Mouse (Mus musculus): Measurements from ENCODE around the gene Gimap3.

Gimap3 gene

GRCm38 (mm10) chr6:48770696-48771095 is at the start of gene Gimap3:
Gene Gimap3 (minus strand): TSS chr6:48770851.
- no peak for DNase-seq (ENCODE audit: low spot score)

- peak; percentile 33 for DNase-seq (ENCODE audit: low spot score)
These were observed 47.2 kb upstream of the Gimap3 start for GRCm38 (mm10) chr6:48817815-48818214.

DNA sequence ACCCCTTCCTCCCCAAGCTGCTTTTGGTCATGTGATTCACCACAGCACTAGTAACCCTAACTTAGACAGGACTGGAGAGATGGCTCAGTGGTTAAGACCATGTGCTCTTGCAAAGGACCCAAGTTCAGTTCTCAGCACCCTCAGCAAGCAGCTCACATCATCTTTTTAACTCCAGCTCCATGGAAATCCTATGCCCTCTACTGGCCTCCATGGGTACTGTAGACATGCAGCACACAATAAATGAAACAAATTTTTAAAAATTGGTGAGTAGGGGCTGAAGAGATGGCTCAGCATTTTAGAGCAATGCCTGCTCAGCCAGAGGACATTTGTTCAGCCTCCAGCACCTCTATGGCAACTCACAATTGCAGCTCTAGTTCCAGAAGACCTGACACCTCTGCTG is 44.4 kb upstream of the Gimap3 start:
- DNase-seq (ENCODE audit: low spot score): no peak

GRCm38 (mm10) chr6:48809494-48810219 is 39.0 kb upstream of the Gimap3 start:
- no peak for DNase-seq (ENCODE audit: low spot score)

DNA sequence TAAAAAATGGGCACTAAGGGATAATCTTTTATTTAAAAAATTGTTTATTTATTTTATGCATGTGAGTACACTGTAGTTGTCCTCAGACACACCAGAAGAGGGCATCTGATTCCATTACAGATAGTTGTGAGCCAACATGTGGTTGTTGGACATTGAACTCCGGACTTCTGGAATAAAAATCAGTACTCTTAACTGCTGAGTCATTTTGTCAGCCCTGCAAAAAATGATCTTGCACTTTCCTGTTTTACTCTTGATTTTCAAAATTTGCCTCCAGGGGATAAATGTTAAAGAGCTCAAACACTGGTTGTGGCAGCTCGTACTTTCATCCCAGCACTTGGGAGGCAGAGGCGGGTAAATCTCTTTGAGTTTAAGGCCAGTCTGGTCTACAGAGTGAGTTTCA is 36.1 kb upstream of the Gimap3 start:
- no peak for DNase-seq (ENCODE audit: low spot score)

GRCm38 (mm10) chr6:48804346-48804745 is 33.7 kb upstream of the Gimap3 start:
- DNase-seq (ENCODE audit: low spot score): no peak

DNA sequence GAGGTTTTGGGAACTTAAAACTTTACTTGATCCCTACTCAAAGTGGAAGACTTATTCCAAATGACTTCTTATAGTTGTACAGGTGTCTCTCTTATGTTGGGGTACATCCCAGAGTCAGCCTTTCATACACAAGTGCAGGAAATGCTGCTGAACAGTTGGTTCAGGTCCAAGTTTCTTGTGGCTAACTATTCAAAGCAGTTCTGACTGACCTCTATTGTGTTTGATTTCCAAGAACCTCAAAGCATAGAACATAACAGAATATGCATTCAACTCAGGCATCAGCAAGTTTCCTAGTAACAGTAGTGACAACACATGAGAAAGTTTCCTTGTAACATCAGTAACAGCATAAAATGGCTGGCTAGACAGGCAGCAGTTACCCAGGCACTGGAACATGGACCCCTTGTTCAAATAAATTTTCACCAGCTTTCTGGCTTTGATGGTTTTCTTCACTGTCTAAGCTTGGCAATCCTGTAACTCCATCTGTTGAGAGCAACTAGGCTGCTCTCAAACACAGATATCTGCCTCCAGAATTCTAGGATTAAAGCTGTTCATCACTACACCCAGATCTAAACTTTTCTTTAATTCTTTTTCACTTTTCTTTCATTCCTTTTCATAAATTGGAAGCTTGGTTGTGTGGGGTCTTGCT is 32.9 kb upstream of the Gimap3 start:
- DNase-seq (ENCODE audit: low spot score): no peak

DNA sequence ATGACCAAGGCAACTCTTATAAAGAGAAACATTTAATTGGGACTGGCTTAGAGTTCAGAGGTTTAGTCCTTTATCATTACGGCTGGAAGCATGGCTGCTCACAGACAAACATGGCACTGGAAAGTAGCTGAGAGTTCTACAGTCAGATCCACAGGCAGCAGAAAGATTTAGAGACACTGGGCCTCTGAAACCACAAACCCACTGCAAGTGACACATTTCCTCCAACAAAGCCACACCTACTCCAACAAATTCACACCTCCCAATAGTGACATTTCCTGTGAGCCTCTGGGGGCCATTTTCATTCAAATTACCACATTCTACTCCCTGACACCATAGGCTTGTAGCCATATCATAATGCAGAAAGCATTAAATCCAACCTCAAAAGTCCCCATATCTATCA is 31.2 kb upstream of the Gimap3 start:
- no peak for DNase-seq (ENCODE audit: low spot score)

GRCm38 (mm10) chr6:48787867-48788266 is 17.2 kb upstream of the Gimap3 start:
- DNase-seq (ENCODE audit: low spot score): no peak

DNA sequence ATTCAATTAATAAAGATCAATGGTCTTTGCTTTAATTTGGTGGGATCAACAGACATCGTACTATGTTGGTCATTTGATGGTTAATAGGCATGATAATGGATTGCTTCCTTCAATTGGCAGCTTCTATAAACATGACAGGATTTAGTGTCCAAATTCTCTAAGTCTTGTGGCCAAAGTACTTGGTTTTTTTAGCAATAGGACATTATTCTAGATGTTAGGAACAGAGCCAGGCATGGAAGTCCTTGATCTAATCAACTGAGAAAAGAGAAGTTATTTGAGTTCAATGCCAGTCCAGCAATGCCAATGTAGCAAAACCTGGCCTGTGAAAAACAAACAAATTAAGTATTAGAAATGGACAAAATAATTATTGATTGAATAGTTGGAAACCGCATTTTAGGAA is 14.9 kb upstream of the Gimap3 start:
- DNase-seq (ENCODE audit: low spot score): no peak

GRCm38 (mm10) chr6:48785189-48785588 is 14.5 kb upstream of the Gimap3 start:
- no peak for DNase-seq (ENCODE audit: low spot score)

GRCm38 (mm10) chr6:48784406-48784805 is 13.8 kb upstream of the Gimap3 start:
- DNase-seq (ENCODE audit: low spot score): no peak

DNA sequence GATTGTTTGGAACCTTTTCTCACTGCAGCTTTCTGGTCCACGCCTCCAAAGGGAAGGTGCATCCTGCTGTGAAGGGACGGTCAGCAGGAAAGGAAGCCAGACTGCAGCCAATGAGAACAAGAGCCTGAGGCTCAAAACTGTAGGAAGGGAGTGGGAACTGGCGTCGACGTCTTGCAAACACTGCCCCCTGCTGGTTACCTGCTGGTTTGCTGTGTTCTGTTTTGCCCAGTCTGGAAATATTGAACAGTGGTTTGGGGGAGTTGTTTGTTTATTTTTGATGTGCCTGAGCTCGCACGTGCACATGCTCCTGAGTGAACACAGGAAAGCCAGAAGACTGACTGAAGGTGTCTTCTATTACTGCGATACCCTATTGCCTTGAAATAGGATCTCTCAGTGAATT is 1.4 kb upstream of the Gimap3 start:
- peak; percentile 58 for DNase-seq (ENCODE audit: low spot score)

- DNase-seq (ENCODE audit: low spot score): no peak
These were observed 1.7 kb downstream of the Gimap3 start for GRCm38 (mm10) chr6:48768933-48769332.

- DNase-seq (ENCODE audit: low spot score): no peak
These were observed 2.3 kb downstream of the Gimap3 start for GRCm38 (mm10) chr6:48768178-48768869.

DNA sequence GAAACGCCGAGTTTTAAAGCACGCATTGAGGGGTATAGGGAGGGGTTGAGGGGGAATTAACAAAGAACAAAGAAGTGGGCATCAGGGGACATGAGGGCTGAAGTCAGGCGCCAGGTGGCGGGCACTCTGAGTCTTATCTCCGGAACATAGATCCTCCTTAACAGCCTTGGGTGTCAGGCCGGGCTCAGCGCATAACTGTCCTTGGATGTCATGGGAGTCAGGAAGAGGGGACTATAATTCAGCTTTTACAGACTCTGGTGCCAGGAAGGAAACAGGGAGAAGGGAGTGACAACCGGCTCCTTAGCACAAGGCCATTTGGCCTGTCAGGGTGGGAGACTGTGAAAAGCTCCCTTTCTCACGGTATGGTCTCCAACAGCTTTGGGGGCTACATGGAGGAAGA is 6.2 kb downstream of the Gimap3 start:
- no peak for DNase-seq (ENCODE audit: low spot score)

GRCm38 (mm10) chr6:48763567-48764270 is 6.9 kb downstream of the Gimap3 start:
- DNase-seq (ENCODE audit: low spot score): no peak

- DNase-seq (ENCODE audit: low spot score): no peak
These were observed 23.3 kb downstream of the Gimap3 start for GRCm38 (mm10) chr6:48747091-48747966.

DNA sequence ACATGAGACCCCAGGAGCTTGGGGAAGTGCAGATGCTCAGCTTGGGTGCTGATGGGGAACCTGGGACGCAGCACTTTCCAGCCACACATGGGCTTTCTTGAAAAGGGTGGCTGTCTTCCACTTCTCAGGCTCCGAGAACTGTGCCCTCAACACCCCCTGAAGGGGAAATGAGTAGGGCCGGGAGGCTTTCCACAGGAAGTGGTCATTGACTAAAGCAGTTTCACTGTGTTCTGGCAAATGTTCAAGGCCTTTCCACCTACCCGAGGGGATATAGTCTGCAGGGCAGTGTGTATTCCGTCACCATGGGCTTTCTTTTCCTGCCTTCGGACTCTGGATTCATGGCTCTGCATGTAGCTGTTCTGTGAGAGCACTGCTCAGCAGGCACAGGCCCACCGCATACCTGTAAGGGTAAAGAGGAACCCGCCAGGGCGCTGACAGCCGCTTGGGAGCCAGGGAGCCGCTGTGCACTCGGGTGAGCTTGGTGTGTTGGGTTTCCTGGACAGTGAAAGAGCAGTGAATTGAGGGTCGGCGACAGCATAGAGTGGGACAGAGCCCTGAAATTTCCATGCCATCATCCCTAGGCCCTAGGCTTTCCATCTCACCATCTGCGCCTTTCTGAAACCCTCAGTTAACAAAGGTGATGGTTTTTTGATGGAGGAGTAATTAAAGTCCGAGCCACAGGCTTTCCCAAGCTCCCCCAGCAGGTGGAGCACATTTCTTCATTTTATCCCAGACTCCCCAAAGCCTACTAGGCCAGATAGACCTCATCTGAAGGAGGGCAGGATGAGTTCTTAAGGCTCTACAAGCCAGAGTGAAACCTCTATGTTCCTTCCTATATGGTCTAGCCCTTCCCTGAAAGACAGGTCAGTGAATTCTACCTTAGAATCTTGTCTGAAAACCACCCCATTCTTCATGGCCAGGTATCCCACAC is 24.4 kb downstream of the Gimap3 start, which contains the start of gene Gimap5:
Gene Gimap5 (plus strand): TSS at position 239 of the 931 bp plus-strand sequence.
- DNase-seq (ENCODE audit: low spot score): no peak

- no peak for DNase-seq (ENCODE audit: low spot score)
These were observed 25.2 kb downstream of the Gimap3 start for GRCm38 (mm10) chr6:48745490-48745889.
